Mouse (Mus musculus) spleen, adult 2 months (tissue): ENCODE measurements around the gene Pla2g4a.

Experiments
- CTCF ChIP-seq: fragments of 200-500 bp; IDR thresholded peaks from 2 replicates; pipeline ENCODE4 v1.5.1; 2011; ENCODE audit warnings: mild to moderate bottlenecking, inconsistent platforms; ENCODE audit not compliant: insufficient read depth, insufficient read length, insufficient replicate concordance; ENCODE audit errors: extremely low read depth
- POLR2A ChIP-seq: fragments of 200-500 bp; IDR thresholded peaks from 2 replicates; pipeline ENCODE4 v1.6.1; 2011; ENCODE audit warnings: low read depth, low read length, inconsistent platforms

DNA sequence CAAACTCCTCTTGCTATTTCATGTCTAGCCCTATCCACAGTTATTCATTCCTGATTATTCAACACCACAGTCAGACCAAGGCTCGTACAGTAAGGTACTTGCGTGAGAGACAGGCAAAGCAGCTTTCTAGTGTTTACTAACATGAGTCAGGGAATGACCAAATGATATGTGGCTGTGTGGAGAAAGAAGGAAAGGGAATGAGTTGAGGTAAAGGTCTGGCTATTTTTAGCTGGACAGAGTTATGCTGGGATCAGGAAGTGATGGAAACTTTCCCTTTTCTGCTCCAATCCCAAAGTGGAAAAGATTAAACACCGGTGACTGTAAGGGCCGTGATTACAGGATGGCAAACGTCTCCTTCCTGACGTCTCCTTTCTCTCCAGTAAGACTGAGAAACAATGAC, 114.4 kb downstream of the Pla2g4a start:
- TF ChIP-seq POLR2A (no peak), CTCF (no peak)
